Mouse (Mus musculus): ENCODE data around the gene Slc29a1. TPM values are rescaled to one million over a fixed set of nuclear protein-coding genes. Genes with fewer than 3 reads are reported as not detected.
A peak's percentile ranks its signal among the peaks of the same experiment; 100 is the strongest.
"Not testable (repeated sequence)": the region's sequence is repeated elsewhere in the genome, so short reads cannot be mapped to it uniquely, and the experiment has no call there.

Gene Slc29a1
- polyA plus RNA-seq (2012; rRNA removed) = 52.9 and 56.9 TPM in 2 replicates

DNA sequence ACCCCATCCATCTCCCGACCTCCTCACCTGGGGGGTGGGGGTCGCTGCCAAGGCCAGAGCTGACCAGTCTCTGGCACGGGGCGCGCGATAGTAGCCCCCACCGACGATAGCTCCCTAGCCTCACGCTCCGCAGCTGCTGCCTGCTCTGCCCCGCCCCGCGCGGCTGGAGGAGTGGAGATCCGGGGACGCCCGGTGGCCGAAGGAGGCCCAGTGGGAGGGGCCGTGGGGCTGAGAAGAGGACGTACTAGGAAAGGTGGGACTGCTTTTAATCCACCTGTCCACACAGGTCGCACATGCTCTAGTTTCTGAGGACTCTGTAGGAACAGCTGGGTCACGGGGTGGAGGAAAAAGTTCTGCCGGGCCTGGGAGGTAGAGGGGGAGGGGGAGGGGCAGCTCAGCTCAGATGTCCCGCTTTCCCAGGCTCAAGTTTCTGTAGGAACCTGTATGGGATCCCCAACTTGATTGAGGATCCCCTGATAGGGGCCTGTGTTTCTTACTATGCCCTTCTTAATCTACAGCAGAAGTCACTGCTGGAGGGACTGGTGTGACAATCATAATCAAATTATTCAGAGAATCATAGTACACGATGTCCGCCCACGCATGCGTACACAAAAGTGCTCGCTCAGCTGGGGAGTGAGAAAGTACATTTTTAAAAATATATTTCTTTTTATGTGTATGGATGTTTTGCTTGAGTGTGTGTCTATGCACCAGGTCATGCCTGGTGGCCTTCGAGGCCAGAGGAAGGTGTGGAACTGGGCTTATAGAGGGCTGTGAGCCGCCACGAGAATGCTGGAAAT lies at the start of gene Slc29a1:
Gene Slc29a1, minus strand, starts transcription at position 161 of the 797 bp plus-strand sequence.
- 19% methylated on average over 32 of the region's 32 CpGs for WGBS
- DNase-seq (ENCODE audit: low read depth, low spot score) = no peak

DNA sequence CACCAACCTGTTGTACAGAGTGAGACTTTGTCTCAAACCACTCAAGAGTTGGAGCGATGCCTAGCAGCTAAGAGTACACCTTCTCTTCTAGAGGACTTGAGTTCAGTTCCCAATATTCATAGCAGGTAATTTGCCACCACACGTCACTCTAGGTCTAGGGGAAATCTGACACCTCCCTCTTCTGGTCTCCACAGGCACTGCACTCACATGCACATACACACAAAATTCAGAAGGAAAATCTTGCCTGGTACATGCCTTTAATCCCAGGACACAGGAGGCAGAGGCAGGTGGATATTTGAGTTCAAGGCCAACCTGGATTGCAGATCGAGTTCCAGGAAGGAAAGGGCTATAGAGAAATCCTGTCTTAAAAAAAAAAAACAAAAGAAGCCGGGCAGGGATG lies 44.8 kb upstream of the Slc29a1 start:
- WGBS = 91% methylated on average over 4 of the region's 4 CpGs
- no peak for DNase-seq (ENCODE audit: low read depth, low spot score)

DNA sequence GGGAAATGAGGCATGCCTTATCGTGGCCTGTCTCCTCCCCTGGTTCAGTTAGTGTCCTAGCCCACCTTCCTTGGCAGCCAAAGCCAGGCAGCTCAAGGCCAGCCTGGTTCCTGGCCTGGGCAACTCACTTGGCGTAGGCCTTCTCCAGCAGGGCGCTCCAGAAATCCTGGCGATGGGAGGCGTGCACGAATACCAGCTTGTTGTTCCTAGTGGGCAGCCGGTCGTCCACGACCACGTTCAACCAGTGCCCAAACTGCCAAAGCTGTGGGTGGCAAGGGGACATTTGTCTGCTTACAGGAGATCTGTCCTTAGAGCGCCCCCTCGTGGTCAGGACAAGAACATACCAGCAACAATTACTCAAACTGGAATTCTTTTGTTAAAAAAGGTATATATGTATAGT lies 43.3 kb upstream of the Slc29a1 start:
- DNase-seq (ENCODE audit: low read depth, low spot score) = no peak
- WGBS = 25% methylated on average over 12 of the region's 12 CpGs

DNA sequence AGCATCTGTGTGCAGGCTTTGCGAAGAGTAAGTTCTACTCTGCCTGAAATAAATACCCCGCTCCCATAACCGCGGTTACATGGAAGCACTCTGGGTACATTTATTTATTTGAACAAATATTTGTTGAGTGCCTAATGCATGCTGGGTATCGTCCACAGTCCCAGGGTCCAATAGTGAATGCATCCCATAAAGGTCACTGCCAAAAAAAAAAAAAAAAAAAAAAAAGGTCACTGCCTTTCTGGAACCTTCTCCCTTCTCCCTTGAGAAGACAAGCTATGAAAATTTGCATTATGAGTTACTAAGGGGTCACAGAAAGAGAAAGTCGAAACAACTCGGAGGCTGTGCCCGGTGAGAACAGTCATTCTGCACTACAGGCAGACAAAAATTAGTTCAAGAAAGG lies 42.6 kb upstream of the Slc29a1 start:
- no peak for DNase-seq (ENCODE audit: low read depth, low spot score)
- 60% methylated on average over 8 of the region's 8 CpGs for WGBS

DNA sequence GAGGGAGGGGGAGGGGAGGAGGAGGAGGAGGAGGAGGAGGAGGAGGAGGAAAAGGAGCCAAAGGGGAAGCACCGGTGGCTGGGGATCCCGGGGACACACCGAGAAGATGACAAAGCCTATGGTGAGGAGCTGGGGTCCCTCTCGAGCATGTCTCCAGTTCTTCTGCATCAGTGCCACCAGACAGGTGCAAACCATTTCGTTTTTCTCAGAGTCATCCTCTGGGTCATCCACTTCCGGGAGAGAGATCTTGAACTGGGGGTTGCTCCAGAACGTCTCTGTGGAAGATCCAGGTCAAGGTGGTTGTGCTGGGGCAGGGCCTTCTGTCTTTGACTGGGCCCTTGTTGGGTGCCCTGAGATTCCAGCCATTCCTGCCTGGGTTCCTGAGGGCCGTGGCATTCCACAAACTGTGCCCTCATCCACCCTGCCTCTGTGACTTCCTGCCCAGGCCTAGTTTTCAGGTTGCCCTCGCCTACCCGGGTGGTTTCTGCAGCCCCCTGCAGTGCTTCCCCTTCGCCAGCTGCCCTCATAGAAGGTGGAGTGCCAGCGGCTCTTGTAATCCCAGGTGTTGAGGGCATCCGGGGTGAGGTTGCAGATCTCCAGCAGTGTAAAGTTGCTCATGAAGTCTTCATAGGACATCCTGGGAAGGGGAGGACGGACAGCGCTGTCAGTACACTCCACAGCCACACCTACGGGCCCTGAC lies 39.3 kb upstream of the Slc29a1 start:
- 73% methylated on average over 16 of the region's 16 CpGs for WGBS
- no peak for DNase-seq (ENCODE audit: low read depth, low spot score)

DNA sequence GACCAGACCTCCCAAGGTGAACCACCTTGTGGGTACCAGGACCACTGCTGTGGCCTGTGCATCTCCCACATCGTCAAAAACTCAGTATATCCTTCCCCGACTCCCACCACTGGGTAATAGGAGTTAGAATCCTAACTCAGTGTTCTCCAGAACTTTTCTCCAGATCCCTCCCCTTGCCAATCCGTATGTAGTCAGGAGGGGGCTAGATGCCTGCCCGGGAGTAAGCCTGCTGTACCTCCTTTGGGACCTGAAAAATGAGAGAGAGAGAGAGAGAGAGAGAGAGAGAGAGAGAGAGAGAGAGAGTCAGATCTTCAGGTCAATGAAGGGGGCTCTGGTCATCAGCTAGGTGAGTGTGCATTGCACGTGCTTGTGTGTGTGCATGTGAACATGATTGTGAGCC lies 34.6 kb upstream of the Slc29a1 start:
- 84% methylated on average over 5 of the region's 5 CpGs for WGBS

DNA sequence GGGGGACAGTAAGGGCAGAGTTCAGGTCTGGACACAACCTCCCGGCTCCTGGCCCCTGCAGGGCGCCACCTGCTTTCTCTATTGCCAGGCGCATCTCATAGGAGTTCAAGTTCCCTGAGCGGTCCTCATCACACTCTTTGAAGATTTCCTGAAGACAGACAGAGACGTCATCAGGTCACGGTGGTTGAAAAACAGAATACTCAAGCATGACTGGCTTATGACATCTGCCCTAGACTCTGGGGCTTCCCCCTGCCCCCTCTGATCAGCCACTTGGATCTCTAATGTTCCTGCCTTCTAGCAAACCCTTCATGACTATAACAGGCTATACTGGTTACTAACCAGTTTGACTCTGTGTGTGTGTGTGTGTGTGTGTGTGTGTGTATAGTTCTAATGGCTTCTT lies 32.5 kb upstream of the Slc29a1 start:
- WGBS = 64% methylated on average over 6 of the region's 6 CpGs
- DNase-seq (ENCODE audit: low read depth, low spot score) = no peak

More for the DNA sequence above, 34.6 kb upstream of the Slc29a1 start:
- DNase-seq (ENCODE audit: low read depth, low spot score) = no peak

DNA sequence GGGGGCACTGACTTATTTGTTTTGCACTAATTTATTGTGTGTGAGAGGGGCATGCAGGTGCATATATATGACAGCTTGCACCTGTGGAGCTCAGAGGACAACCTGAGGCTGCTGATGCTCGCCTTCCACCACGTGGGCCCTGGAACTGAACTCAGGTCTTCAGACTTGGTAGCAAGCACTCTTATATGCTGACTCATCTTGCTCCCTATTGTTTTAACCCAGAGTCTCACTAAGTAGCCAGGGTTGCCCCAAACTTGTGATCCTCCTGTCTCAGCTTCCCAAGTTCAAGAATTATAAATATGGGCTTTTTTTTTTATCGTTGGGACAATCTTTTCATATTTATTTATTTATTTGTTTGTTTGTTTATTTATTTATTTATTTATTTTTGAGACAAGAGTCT lies 31.6 kb upstream of the Slc29a1 start:
- WGBS = 67% methylated on average over 3 of the region's 3 CpGs
- no peak for DNase-seq (ENCODE audit: low read depth, low spot score)

DNA sequence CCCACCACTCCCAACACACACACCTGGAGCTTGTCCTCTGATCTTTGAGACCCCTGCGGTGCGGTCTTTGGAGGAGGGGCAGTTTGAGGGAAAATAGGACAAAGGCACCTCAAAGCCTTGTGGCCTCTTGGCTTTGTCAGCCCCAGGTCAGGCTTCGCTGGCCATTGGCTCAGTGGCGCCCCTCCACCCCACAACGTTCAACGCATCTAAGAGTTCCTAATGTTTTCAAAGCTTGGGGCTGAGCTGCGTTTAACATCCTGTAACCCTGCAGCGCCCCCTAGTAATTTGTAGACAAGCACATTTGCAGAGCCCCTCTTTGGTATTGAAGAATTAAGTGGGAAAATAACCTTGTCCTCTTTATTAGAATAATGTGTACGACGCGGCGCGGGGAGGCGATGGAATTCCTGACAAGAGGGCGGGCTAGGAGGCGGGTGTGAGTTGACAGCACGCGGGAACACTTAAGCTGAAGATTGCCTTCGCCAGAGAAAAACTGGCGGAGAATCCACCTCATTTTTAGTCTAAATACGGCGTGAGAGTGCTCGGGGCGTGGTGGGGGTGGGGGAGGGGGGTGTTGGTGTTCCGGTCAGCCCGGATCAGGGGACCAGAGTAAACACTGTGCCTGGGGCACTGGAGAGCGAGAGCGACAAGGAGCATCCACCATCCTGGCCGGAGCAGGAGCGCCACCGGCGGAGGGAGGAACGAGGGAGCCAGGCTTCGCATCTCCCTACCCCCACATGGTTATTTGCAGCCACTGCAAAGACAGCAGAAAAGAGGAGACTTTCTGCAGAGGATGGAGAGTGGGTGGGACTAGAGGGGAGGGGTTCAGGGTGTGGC lies 30.7 kb upstream of the Slc29a1 start:
- WGBS = 3% methylated on average over 34 of the region's 34 CpGs

DNA sequence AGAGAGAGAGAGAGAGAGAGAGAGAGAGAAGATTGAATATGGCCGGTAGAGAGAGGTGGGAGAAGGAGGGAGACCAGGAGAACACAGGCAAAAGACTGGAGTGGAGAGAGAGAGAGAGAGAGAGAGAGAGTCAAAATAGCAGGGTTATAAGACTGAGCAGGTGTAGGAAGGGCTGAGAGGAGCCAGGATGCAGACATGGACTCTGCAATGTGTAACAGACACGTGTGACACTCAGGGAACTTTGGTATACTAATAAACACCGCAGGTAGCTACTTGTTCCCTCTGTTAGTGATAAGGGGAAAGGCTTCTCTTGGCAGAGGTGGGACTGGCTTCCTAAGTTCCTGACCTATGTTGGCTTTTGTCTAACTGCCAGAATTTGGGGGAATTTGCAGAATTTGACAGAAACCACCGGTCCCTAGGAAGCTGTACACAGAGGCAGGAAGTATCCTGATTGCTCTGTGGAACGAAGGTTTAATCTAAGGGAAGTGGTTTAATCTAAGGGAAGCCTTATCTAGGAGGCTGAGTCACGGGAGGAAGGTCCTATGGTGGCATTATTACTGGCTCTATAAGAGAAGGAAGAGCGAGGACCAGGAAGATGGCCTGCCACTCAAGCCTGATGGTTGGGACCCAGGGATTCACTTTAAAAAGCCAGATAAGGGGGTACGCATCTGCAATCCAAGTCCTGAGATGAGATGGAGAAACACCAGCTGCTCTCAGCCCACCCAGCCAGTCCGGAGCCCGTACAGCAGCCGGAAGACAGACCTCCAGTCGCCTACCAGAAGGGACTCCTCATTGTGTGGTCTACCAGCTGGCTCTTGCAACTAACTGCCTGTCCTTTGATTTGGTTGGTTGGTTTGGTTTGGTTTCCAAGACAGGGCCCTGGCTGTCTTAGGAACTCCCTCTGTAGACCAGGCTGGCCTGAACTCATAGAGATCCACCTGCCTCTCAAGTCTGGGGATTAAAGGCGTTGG lies 29.8 kb upstream of the Slc29a1 start:
- no peak for DNase-seq (ENCODE audit: low read depth, low spot score)
- WGBS = 56% methylated on average over 13 of the region's 13 CpGs

More for the DNA sequence above, 30.7 kb upstream of the Slc29a1 start:
- DNase-seq (ENCODE audit: low read depth, low spot score) = no peak

DNA sequence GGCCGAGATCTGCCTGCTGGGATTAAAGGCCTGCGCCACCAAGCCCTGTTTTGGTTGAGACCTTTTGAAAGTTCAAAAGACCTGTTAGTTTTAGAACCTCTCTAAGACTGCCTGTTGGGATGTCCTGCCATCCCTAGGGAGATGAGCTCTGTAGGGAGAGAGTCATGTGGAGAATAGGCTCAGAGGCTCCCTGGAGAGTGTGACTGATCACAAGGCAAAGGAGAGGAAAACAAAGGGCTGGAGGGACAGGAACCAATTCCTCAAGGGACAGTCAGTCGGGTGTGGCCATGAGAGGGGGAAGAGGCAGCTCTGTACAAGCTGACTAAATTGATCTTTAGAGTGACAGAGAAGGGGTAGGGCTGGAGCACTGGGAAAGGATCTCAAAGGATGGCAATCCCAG lies 28.8 kb upstream of the Slc29a1 start:
- DNase-seq (ENCODE audit: low read depth, low spot score) = no peak
- WGBS = 53% methylated on average over 3 of the region's 3 CpGs

DNA sequence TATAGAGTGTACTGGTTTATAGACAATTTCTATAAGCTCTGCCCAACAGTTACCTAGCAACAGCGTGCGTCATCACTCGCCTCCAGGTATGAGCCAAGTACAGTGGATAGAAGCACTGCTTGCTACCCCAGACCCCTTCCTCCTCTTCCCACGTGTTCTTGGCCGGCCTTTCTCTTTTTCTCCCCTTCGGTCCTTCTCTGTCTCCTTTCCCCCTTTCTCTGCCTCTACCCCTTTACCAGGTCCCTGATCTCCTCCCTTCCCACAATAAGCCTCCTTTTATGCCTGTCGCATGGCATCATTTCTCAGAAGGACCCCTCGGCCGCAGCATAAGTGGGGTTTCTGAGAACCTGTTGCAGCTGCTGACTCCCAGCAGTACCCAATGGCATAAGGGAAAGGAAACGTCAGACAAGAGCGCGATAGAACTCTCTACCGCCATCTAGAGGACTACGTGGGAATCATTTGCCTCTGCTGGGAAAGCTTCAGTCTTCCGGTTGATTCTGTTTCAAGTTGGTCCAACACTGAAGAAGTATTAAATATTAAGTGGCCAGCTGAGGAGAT lies 27.2 kb upstream of the Slc29a1 start:
- 25% methylated on average over 15 of the region's 15 CpGs for WGBS
- peak; percentile 67 for DNase-seq (ENCODE audit: low read depth, low spot score)

DNA sequence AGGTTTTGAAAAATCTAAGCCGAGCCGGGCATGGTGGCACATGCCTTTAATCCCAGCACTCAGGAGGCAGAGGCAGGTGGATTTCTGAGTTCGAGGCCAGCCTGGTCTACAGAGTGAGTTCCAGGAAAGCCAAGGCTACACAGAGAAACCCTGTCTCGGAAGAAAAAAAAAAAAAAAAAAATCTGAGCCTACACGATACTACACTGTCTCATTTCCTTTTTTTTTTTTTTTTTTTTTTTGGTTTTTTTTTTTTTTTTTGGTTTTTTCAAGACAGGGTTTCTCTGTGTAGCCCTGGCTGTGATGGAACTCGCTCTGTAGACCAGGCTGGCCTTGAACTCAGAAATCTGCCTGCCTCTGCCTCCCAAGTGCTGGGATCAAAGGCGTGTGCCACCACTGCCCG lies 24.0 kb upstream of the Slc29a1 start:
- 91% methylated on average over 8 of the region's 8 CpGs for WGBS
- not testable (repeated sequence) for DNase-seq (ENCODE audit: low read depth, low spot score)

DNA sequence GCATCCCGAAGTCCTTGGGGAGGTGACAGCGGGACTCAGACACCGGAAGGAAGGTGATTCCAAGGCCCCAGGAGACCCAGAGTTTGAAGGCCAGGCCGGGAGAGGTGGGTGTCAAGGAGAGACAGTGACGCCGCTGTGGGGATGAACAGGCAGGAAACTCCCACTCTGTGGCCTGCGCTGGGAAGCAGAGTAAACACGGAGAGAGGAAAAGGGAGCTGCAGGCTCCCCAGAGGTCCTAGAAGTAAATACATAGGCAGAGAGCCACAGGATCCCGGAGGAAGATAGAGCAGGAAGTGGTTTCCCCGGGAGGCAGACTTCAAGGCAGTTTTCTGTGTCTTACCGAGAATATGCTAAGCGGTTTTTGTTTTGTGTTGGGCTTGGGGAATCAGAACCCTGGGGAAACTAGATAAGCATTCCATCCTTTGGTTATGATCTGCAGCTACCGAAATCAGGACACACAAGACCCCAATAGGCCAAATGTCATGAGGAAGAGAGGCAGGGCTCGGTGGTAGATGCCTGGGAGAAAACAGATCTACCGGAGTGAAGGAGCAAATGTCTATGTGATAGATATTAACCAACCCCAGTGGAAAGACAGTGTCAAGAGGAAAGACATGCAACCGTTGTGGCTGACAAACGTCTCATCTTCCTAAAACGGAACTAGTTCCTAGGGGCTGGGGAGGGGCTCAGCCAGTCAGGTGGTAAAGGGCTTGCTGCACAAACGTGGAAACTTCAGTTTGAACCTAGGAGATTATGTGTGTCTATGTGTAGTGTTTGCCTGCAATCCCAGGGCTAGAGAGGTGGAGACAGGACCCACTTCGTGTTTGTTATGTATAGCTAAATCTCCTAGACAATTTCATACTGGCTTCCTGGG lies 20.2 kb upstream of the Slc29a1 start:
- no peak for DNase-seq (ENCODE audit: low read depth, low spot score)
- 39% methylated on average over 20 of the region's 20 CpGs for WGBS

DNA sequence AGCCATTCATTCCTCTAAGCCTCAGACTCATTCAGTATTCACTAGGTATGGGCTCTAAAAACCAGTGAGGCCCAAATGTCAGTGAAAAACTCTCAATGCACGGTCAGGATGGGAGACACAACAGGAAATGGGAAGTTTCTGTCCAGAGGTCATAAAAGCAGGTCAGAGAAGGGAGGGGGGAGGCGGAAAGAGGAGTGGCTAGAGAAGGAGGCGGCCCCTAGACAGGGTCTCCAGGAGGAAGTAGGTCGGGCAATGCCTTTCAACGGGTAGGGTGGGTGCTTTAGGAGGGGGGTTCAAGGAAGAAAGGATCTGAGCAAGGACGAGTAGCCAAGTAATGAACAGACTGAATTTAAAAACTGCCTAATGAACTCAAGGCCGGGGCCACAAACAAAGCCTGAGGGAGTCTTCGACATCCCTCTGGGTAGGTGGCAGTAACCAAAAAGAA lies 19.6 kb upstream of the Slc29a1 start:
- 29% methylated on average over 8 of the region's 8 CpGs for WGBS
- no peak for DNase-seq (ENCODE audit: low read depth, low spot score)

DNA sequence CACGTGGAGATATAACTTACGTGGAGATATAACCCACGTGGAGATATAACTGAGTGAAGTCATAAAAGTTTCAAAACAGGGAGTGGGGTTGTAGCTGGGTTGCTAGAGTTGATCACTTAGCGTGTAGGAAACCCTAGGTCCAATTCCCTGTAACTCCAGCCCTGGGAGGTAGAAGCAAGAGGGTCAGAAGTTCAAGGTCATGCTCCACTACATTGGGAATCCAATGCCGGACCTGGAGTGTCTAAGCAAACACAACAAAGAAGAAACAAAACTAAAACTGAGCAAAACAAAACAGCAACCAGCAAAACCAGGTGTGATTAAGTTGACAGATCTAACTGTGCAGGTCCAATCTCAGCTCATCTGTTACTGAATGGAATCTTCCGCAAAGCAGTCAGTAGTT lies 18.2 kb upstream of the Slc29a1 start:
- WGBS = 87% methylated on average over 6 of the region's 6 CpGs
- DNase-seq (ENCODE audit: low read depth, low spot score) = no peak

DNA sequence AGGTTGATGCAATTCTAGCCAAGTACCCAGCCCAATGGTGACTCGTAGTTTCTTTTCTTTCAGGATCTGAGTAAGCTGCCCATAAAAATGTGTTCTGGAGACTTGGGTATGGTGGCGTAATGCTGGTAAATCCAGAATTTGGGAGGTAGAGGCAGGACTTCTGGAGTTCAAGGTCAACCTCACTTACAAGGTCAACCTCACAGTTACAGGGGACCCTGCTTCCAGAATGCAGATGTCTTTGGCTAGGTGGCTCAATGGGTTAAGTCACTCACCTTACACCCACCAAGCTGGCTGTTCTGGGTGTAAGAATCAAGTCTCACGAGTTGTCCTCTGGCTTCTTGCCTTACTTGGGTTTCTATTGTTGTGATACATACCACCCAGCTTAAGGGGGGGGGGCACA lies 17.3 kb upstream of the Slc29a1 start:
- no peak for DNase-seq (ENCODE audit: low read depth, low spot score)
- WGBS = 63% methylated on average over 3 of the region's 3 CpGs
